Mouse (Mus musculus) MEL (cell line): Measurements from ENCODE around the gene Dpysl4.

Experiments used
- CTCF ChIP-seq, 3 experiments: IDR thresholded peaks in 2 of 3; conservative IDR thresholded peaks in 1 of 3; 2 replicates each; pipeline ENCODE4 v1.5.1; 2011 to 2012; ENCODE audit warnings: low read length in 3 of 3, low read depth in 2 of 3, mild to moderate bottlenecking in 2 of 3, improper control_type of control experiment in 1 of 3, inconsistent platforms in 1 of 3, mixed read lengths in 1 of 3, moderate library complexity in 1 of 3; ENCODE audit not compliant: control insufficient read depth in 1 of 3, insufficient read depth in 1 of 3, poor library complexity in 1 of 3, severe bottlenecking in 1 of 3
- E2F4 ChIP-seq: IDR thresholded peaks from 2 replicates; pipeline ENCODE4 v1.6.1; 2011; ENCODE audit warnings: low read depth, low read length, improper control_type of control experiment, borderline replicate concordance
- ELF1 ChIP-seq: IDR thresholded peaks from 2 replicates; pipeline ENCODE4 v1.6.1; 2014; ENCODE audit warnings: low read depth, mild to moderate bottlenecking, inconsistent platforms, low read length, improper control_type of control experiment, moderate library complexity
- EP300 ChIP-seq, 2 experiments: IDR thresholded peaks; 2 replicates each; pipeline ENCODE4 v1.6.1; 2011; ENCODE audit warnings: improper control_type of control experiment in 2 of 2, low read length in 2 of 2, low read depth in 1 of 2, mild to moderate bottlenecking in 1 of 2
- HCFC1 ChIP-seq: IDR thresholded peaks from 2 replicates; pipeline ENCODE4 v1.6.1; 2012; ENCODE audit warnings: low read depth, mild to moderate bottlenecking, inconsistent platforms, low read length, improper control_type of control experiment, moderate library complexity
- KAT2A ChIP-seq: conservative IDR thresholded peaks from 2 replicates; pipeline ENCODE4 v1.6.1; 2012; ENCODE audit warnings: low read depth, low read length, improper control_type of control experiment, inconsistent platforms
- MAX ChIP-seq: IDR thresholded peaks from 2 replicates; pipeline ENCODE4 v1.6.1; 2011; ENCODE audit warnings: low read length, improper control_type of control experiment
- MAZ ChIP-seq: IDR thresholded peaks from 2 replicates; pipeline ENCODE4 v1.6.1; 2012; ENCODE audit warnings: low read depth, mild to moderate bottlenecking, inconsistent platforms, low read length, improper control_type of control experiment
- MEF2A ChIP-seq: IDR thresholded peaks from 2 replicates; pipeline ENCODE4 v1.6.1; 2014; ENCODE audit warnings: low read depth, mild to moderate bottlenecking, inconsistent platforms, low read length, improper control_type of control experiment; ENCODE audit not compliant: poor library complexity, insufficient replicate concordance, severe bottlenecking; ENCODE audit errors: extremely low read depth
- POLR2A ChIP-seq, 2 experiments: IDR thresholded peaks; 2 replicates each; pipeline ENCODE4 v1.6.1; 2011 to 2012; ENCODE audit warnings: low read length in 2 of 2, mild to moderate bottlenecking in 2 of 2, control low read depth in 1 of 2, improper control_type of control experiment in 1 of 2, low read depth in 1 of 2, moderate library complexity in 1 of 2; ENCODE audit not compliant: control insufficient read depth in 1 of 2, insufficient read depth in 1 of 2, poor library complexity in 1 of 2
- SMC3 ChIP-seq: IDR thresholded peaks from 2 replicates; pipeline ENCODE4 v1.6.1; 2011; ENCODE audit warnings: low read depth, low read length, improper control_type of control experiment
- ZC3H11A ChIP-seq: IDR thresholded peaks from 2 replicates; pipeline ENCODE4 v1.6.1; 2012; ENCODE audit warnings: low read depth, mild to moderate bottlenecking, inconsistent platforms, low read length, improper control_type of control experiment

GRCm38 (mm10) chr7:139079141-139079540 is 6.7 kb upstream of the Dpysl4 start:
- TF ChIP-seq SMC3 (no peak), MAZ (no peak), POLR2A (IDR thresholded peaks at IDR 0.05; ENCODE audit: control insufficient read depth in 1 of 2, insufficient read depth in 1 of 2, low read depth in 1 of 2, low read length in 2 of 2, poor library complexity in 1 of 2) (no peak), ELF1 (no peak), MAX (no peak), CTCF (IDR thresholded peaks at IDR 0.05 in 2 of 3, conservative IDR thresholded peaks at IDR 0.05 in 1 of 3; ENCODE audit: control insufficient read depth in 1 of 3, insufficient read depth in 1 of 3, low read depth in 2 of 3, low read length in 3 of 3, poor library complexity in 1 of 3, severe bottlenecking in 1 of 3) (no peak), EP300 (IDR thresholded peaks at IDR 0.05; ENCODE audit: low read depth in 1 of 2, low read length in 2 of 2) (no peak), E2F4 (no peak), MEF2A (no peak), KAT2A (no peak), HCFC1 (no peak), ZC3H11A (no peak)
